Mouse (Mus musculus) intestine, embryonic 16.5 days (tissue): ENCODE measurements around the gene Hist1h1d. TPM values are rescaled to one million over a fixed set of nuclear protein-coding genes. Genes with fewer than 3 reads are reported as not detected.
"Not testable (repeated sequence)": the region's sequence is repeated elsewhere in the genome, so short reads cannot be mapped to it uniquely, and the experiment has no call there.

Source experiments
- ATAC-seq: fragments of 200-750 bp; cut with Nextera tagmentation; 2 replicates; pipeline ENCODE4 v1.8.0; 2017; ENCODE audit warnings: moderate TSS enrichment, moderate library complexity
- H3K27ac ChIP-seq: fragments of 300-500 bp; sonication (generic); 2 replicates; pipeline ENCODE4 v1.5.1; 2014; ENCODE audit warnings: mild to moderate bottlenecking, low read length
- H3K27me3 ChIP-seq: fragments of 300-500 bp; sonication (generic); replicated peaks from 2 replicates; pipeline ENCODE4 v1.6.1; 2014; ENCODE audit warnings: low read length, control low read depth, mixed read lengths; ENCODE audit not compliant: control insufficient read depth, insufficient read depth
- H3K36me3 ChIP-seq: fragments of 300-500 bp; sonication (generic); 2 replicates; pipeline ENCODE4 v1.6.1; 2014; ENCODE audit warnings: low read length, control low read depth; ENCODE audit not compliant: control insufficient read depth, insufficient read depth
- H3K4me1 ChIP-seq: fragments of 300-500 bp; sonication (generic); 2 replicates; pipeline ENCODE4 v1.6.1; 2014; ENCODE audit warnings: low read length, control low read depth, mixed read lengths; ENCODE audit not compliant: control insufficient read depth, insufficient read depth
- H3K4me2 ChIP-seq: fragments of 300-500 bp; sonication (generic); 2 replicates; pipeline ENCODE4 v1.6.1; 2014; ENCODE audit warnings: low read depth, low read length, control low read depth
- H3K4me3 ChIP-seq: fragments of 300-500 bp; sonication (generic); 2 replicates; pipeline ENCODE4 v1.5.1; 2014; ENCODE audit warnings: mild to moderate bottlenecking, low read length
- H3K9ac ChIP-seq: fragments of 300-500 bp; sonication (generic); 2 replicates; pipeline ENCODE4 v1.6.1; 2014; ENCODE audit warnings: low read depth, low read length
- H3K9me3 ChIP-seq: fragments of 300-500 bp; sonication (generic); 2 replicates; pipeline ENCODE4 v1.6.1; 2016; ENCODE audit warnings: low read length, control low read depth; ENCODE audit not compliant: control insufficient read depth
- WGBS: fragments of 180-500 bp; shearing (Covaris S2); extraction: QIAGEN DNeasy Blood & Tissue Kit; methylation state at CpG from one replicate; pipeline ENCODE4 v1.1.7; 2014; 5-methylcytosine and 5-hydroxymethylcytosine counted together
- polyA plus RNA-seq: library from polyadenylated mRNA; unstranded; fragments of >200 nt; fragmentation: Nextera tagmentation; extraction: Ambion mirVana; gene quantifications from 2 replicates; pipeline ENCODE4 v1.2.1, GENCODE M21; 2015

Gene Hist1h1d
- polyA plus RNA-seq, 1 experiment from 2014 or later = 0.42 TPM

DNA sequence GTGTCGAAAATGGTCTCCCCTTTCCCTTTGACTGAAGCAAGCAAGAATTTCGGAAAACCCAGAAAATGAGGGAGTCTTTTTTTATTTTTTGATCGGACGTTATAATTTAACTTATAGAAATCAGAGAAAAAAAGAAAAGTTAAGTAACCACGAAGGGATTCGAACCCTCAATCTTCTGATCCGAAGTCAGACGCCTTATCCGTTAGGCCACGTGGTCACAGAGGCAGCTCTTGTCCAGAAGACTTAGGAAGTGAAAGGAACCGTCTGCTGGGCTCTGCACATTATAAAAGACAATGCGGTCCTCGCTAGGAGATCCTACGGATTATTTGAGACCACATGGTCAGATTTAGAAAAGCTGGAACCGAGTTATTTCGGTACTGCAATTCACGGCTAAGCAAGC, 26.8 kb upstream of the Hist1h1d start:
- H3K4me3 ChIP-seq = peak overlapping the region; percentile 53
- peak; percentile 32; the same call in 1 of the 2 replicates for ATAC-seq
- H3K27ac ChIP-seq = 0 out of 2 replicates have a peak overlapping the region, but pooled peaks have one; percentile 6
- under 1% methylated on average over 17 of the region's 17 CpGs for WGBS
- H3K27me3 ChIP-seq = no peaks in the 10 kb centered on the region
- peak overlapping the region; percentile 59 for H3K9ac ChIP-seq
- no peaks in the 10 kb centered on the region for H3K9me3 ChIP-seq
- 0 out of 2 replicates have a peak, but pooled peaks cover 5% of the 10 kb centered on the region for H3K4me1 ChIP-seq
- no peaks in the 10 kb centered on the region for H3K36me3 ChIP-seq
- H3K4me2 ChIP-seq = peak overlapping the region; percentile 54

- H3K9me3 ChIP-seq = no peaks in the 10 kb centered on the region
- H3K4me3 ChIP-seq = no peak overlapping the region
- no peaks in the 10 kb centered on the region for H3K36me3 ChIP-seq
- H3K9ac ChIP-seq = no peak overlapping the region
- H3K27me3 ChIP-seq = no peaks in the 10 kb centered on the region
- WGBS = 68% methylated on average over 5 of the region's 5 CpGs
- no peak for ATAC-seq
- H3K4me1 ChIP-seq = peaks cover 14% of the 10 kb centered on the region
- H3K4me2 ChIP-seq = no peak overlapping the region
- H3K27ac ChIP-seq = no peak overlapping the region
These were observed 24.1 kb upstream of the Hist1h1d start for GRCm38 (mm10) chr13:23529005-23529404.

- 20% methylated on average over 2 of the region's 2 CpGs for WGBS
- ATAC-seq = no peak
- H3K27me3 ChIP-seq = no peaks in the 10 kb centered on the region
- H3K9me3 ChIP-seq = no peaks in the 10 kb centered on the region
- H3K4me2 ChIP-seq = peak overlapping the region; percentile 65
- H3K27ac ChIP-seq = no peak overlapping the region
- H3K36me3 ChIP-seq = no peaks in the 10 kb centered on the region
- peak overlapping the region; percentile 59 for H3K4me3 ChIP-seq
- H3K9ac ChIP-seq = peak overlapping the region; percentile 54; the same call in 1 of the 2 replicates
- peaks cover 15% of the 10 kb centered on the region for H3K4me1 ChIP-seq
These were observed 23.4 kb upstream of the Hist1h1d start for GRCm38 (mm10) chr13:23529480-23530165.

GRCm38 (mm10) chr13:23530181-23530900, 22.7 kb upstream of the Hist1h1d start:
- WGBS = under 1% methylated on average over 20 of the region's 20 CpGs

DNA sequence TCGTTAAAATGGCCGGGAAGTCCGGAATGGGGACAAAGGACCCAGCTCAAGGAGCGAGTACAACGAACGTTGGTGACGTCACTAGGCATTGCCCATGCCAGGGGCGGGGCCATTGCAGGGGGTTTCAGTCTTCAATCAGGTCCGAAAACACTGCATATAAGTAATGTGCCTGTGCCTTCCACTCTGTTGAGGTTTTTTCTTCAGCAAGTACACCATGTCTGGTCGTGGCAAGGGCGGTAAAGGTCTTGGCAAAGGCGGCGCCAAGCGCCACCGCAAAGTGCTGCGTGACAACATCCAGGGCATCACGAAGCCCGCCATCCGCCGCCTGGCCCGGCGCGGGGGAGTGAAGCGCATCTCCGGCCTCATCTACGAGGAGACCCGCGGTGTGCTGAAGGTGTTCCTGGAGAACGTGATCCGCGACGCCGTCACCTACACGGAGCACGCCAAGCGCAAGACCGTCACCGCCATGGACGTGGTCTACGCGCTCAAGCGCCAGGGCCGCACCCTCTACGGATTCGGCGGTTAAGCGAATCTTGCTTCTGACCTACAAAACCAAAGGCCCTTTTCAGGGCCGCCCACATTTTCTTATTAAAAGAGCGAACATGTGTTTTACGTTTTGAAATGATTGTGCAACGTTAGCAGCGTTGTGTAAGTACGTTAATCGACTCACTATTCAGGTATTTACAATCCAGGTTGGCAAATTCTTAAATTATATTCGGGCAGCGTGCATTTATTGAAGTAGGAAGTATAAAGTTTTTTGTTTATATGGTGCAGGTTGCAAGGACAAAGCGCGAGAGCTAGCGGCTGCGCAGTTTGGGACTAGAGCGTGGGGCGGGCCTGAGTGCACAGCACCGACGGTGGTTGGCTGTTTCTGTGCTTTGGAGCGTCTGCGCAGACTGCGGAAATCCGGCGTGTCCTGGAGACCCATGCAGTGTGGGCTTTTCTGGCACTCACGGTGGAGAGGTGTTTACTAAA, 21.9 kb upstream of the Hist1h1d start, which contains the start of gene Hist1h4h:
Gene Hist1h4h (plus strand): TSS at position 150 of the 975 bp plus-strand sequence.
- Histone ChIP-seq H3K27me3 (no peaks in the 10 kb centered on the region), H3K4me2 (peak within 1 kb of the TSS; percentile 65), H3K9ac (peak within 1 kb of the TSS; percentile 74), H3K4me3 (peak within 1 kb of the TSS; percentile 59), H3K27ac (peak within 1 kb of the TSS; percentile 98), H3K4me1 (peaks cover 17% of the 10 kb centered on the region), H3K36me3 (no peaks in the 10 kb centered on the region), H3K9me3 (no peaks in the 10 kb centered on the region)
- under 1% methylated on average over 57 of the region's 70 CpGs for WGBS
- peak; percentile 73 for ATAC-seq

More at GRCm38 (mm10) chr13:23530181-23530900, 22.7 kb upstream of the Hist1h1d start:
- H3K4me2 ChIP-seq = peak overlapping the region; percentile 65
- peak overlapping the region; percentile 74 for H3K9ac ChIP-seq
- H3K27ac ChIP-seq = peak overlapping the region; percentile 98
- no peak for ATAC-seq
- H3K9me3 ChIP-seq = no peaks in the 10 kb centered on the region
- peak overlapping the region; percentile 59 for H3K4me3 ChIP-seq
- H3K27me3 ChIP-seq = no peaks in the 10 kb centered on the region
- no peaks in the 10 kb centered on the region for H3K36me3 ChIP-seq
- peaks cover 17% of the 10 kb centered on the region for H3K4me1 ChIP-seq

- Histone ChIP-seq H3K4me2 (peak overlapping the region; percentile 65), H3K9me3 (no peaks in the 10 kb centered on the region), H3K36me3 (no peaks in the 10 kb centered on the region), H3K9ac (peak overlapping the region; percentile 74), H3K27ac (peak overlapping the region; percentile 98), H3K4me1 (peaks cover 23% of the 10 kb centered on the region), H3K4me3 (peak overlapping the region; percentile 59), H3K27me3 (no peaks in the 10 kb centered on the region)
- 15% methylated on average over 9 of the region's 9 CpGs for WGBS
- no peak for ATAC-seq
These were observed 20.6 kb upstream of the Hist1h1d start for GRCm38 (mm10) chr13:23532262-23533075.

GRCm38 (mm10) chr13:23533560-23534367, 19.3 kb upstream of the Hist1h1d start, which contains the start of gene Hist1h2af:
Gene Hist1h2af, plus strand, starts transcription at chr13:23533906.
- not testable (repeated sequence) for H3K9me3 ChIP-seq, H3K27me3 ChIP-seq, H3K36me3 ChIP-seq
- Histone ChIP-seq H3K4me2 (peak within 1 kb of the TSS; percentile 65), H3K4me1 (peaks cover 23% of the 10 kb centered on the region), H3K4me3 (peak within 1 kb of the TSS; percentile 55), H3K9ac (peak within 1 kb of the TSS; percentile 74), H3K27ac (peak within 1 kb of the TSS; percentile 98)
- peak; percentile 51 for ATAC-seq
- WGBS = under 1% methylated on average over 24 of the region's 53 CpGs
